Mouse (Mus musculus) neural tube, embryonic 11.5 days (tissue): ENCODE measurements around the gene Tmem221. TPM values are rescaled to one million over a fixed set of nuclear protein-coding genes. Genes with fewer than 3 reads are reported as not detected.

ENCODE experiments used
- ATAC-seq: fragments of 200-750 bp; cut with Nextera tagmentation; 2 replicates; pipeline ENCODE4 v1.8.0; 2017; ENCODE audit warnings: moderate number of reproducible peaks, mild to moderate bottlenecking, moderate TSS enrichment, moderate library complexity; ENCODE audit not compliant: insufficient read depth, low FRiP score, low TSS enrichment
- DNase-seq: peaks from one replicate; pipeline ENCODE4 v3.0.0-alpha.2; 2015; ENCODE audit warnings: low spot score
- H3K27ac ChIP-seq: fragments of 300-500 bp; sonication (generic); 2 replicates; pipeline ENCODE4 v1.5.1; 2014; ENCODE audit warnings: low read depth, mild to moderate bottlenecking, low read length
- H3K27me3 ChIP-seq: fragments of 300-500 bp; sonication (generic); 2 replicates; pipeline ENCODE4 v1.6.1; 2014; ENCODE audit warnings: mild to moderate bottlenecking, low read length, mixed read lengths; ENCODE audit not compliant: control insufficient read depth, insufficient read depth
- H3K36me3 ChIP-seq: fragments of 300-500 bp; sonication (generic); 2 replicates; pipeline ENCODE4 v1.6.1; 2014; ENCODE audit warnings: mild to moderate bottlenecking, low read length, moderate library complexity, mixed read lengths; ENCODE audit not compliant: control insufficient read depth, insufficient read depth
- H3K4me1 ChIP-seq: fragments of 300-500 bp; sonication (generic); 2 replicates; pipeline ENCODE4 v1.6.1; 2014; ENCODE audit warnings: low read length, mixed read lengths; ENCODE audit not compliant: control insufficient read depth, insufficient read depth
- H3K4me2 ChIP-seq: fragments of 300-500 bp; sonication (generic); 2 replicates; pipeline ENCODE4 v1.6.1; 2014; ENCODE audit warnings: low read depth, mild to moderate bottlenecking, moderate library complexity
- H3K4me3 ChIP-seq: fragments of 300-500 bp; sonication (generic); 2 replicates; pipeline ENCODE4 v1.5.1; 2014; ENCODE audit warnings: low read depth, low read length
- H3K9ac ChIP-seq: fragments of 300-500 bp; sonication (generic); 2 replicates; pipeline ENCODE4 v1.6.1; 2014; ENCODE audit warnings: mild to moderate bottlenecking, low read length
- H3K9me3 ChIP-seq: fragments of 300-500 bp; sonication (generic); 2 replicates; pipeline ENCODE4 v1.6.1; 2016; ENCODE audit warnings: low read length; ENCODE audit not compliant: control insufficient read depth
- WGBS: fragments of 180-500 bp; shearing (Covaris S2); extraction: QIAGEN DNeasy Blood & Tissue Kit; methylation state at CpG from one replicate; pipeline ENCODE4 v1.1.7; 2014; 5-methylcytosine and 5-hydroxymethylcytosine counted together
- polyA plus RNA-seq: library from polyadenylated mRNA; unstranded; fragments of >200 nt; fragmentation: Nextera tagmentation; extraction: Ambion mirVana; gene quantifications from 2 replicates; pipeline ENCODE4 v1.2.1, GENCODE M21; 2014

Tmem221 gene
- polyA plus RNA-seq, 1 experiment from 2014 or later = not detected

DNA sequence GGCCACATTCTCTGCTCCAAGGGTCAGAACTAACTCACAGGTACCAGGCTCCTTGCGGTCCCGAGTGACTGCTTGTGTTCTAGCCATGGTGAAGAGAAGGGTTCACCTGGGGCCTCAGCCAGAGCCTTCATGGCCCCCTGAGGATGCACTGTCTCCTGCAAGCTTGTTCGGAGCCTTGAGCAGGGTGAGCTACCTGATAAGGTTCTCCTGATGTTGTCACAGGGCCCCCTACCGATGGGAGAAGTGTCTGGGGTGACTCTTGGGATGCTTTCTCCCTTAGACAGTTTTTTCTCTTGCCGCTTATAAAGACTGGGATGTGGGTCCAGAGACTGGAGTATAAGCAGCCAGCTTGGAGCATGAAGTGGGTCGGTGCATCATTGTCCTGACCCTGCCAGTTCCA is 37.7 kb upstream of the Tmem221 start:
- H3K9ac ChIP-seq = no peak overlapping the region
- H3K9me3 ChIP-seq = no peaks in the 10 kb centered on the region
- no peaks in the 10 kb centered on the region for H3K36me3 ChIP-seq
- DNase-seq (no peak), ATAC-seq (no peak)
- H3K4me2 ChIP-seq = no peak overlapping the region
- H3K4me1 ChIP-seq = peaks cover 7% of the 10 kb centered on the region
- H3K27me3 ChIP-seq = peaks cover 2% of the 10 kb centered on the region
- 61% methylated on average over 6 of the region's 6 CpGs for WGBS
- H3K4me3 ChIP-seq = no peak overlapping the region
- no peak overlapping the region for H3K27ac ChIP-seq

DNA sequence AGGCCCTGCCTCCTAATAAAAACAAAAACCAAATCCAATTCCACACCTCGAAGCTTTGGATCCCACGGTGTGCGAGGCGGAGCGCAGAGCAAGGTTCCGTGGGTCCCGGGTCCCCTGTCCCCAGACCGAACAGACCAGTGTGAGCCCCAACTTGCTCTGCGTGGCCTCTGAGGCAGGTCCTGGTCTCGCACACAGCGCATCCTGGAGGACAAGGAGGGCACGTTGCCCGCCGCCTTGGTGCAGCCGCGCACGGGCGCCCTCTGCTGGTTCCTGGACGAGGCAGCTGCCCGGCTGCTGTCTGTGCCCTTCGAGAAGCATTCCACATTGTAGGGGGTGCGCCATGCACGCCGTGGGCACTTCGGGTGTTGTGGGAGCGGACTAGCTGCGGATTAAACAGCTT is 37.2 kb upstream of the Tmem221 start:
- Histone ChIP-seq H3K27ac (no peak overlapping the region), H3K4me3 (no peak overlapping the region), H3K36me3 (no peaks in the 10 kb centered on the region), H3K4me1 (peaks cover 9% of the 10 kb centered on the region), H3K4me2 (no peak overlapping the region), H3K27me3 (no peaks in the 10 kb centered on the region), H3K9ac (no peak overlapping the region), H3K9me3 (no peaks in the 10 kb centered on the region)
- DNase-seq (peak; percentile 88), ATAC-seq (peak; percentile 18; the same call in 1 of the 2 replicates)
- WGBS = 10% methylated on average over 27 of the region's 27 CpGs

GRCm38 (mm10) chr8:71594324-71594722 is 35.7 kb upstream of the Tmem221 start:
- WGBS = 92% methylated on average over 4 of the region's 4 CpGs
- no peak for DNase-seq

DNA sequence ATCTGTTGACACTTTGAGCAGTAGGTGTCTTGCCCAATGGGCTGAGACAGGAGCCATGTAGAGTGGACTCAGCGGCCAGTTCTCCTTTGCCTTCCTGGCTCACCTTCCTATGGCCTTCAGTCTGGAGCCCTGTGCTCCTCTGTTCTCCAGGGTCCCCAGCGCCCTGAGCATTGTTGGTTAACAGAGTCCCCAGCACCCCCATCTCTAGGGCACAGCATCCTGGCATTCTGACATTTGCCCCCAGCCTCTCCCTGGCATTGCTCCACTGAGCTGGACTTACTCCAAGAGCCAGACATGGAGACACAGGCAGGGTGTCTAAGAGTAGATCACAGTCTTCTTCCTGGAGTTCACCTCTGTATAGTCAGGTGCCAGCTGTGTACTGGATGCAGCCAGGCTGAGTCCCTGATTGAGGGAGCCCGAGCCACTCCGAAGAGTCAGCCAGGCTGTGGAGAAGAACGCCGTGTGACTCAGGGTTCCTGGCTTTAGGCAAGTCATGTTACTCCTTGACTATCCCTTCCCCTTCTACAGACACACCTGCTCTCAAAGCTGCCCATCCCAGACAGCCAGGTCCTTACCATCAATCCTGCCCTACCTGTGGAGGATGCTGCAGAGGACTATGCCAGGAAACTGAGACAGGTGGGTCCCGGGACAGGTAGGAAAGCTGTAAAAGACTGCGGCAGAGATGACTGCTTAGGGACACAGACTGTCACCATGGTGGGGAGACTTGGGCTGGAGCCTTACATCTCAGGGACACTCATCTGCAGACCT is 35.1 kb upstream of the Tmem221 start:
- H3K4me2 ChIP-seq = 0 out of 2 replicates have a peak overlapping the region, but pooled peaks have one; percentile 2
- no peaks in the 10 kb centered on the region for H3K9me3 ChIP-seq
- H3K9ac ChIP-seq = no peak overlapping the region
- peaks cover 9% of the 10 kb centered on the region for H3K4me1 ChIP-seq
- ATAC-seq (no peak), DNase-seq (no peak)
- no peak overlapping the region; the same call in 1 of the 2 replicates for H3K4me3 ChIP-seq
- no peaks in the 10 kb centered on the region for H3K27me3 ChIP-seq
- no peak overlapping the region for H3K27ac ChIP-seq
- H3K36me3 ChIP-seq = no peaks in the 10 kb centered on the region
- 91% methylated on average over 8 of the region's 8 CpGs for WGBS

More at GRCm38 (mm10) chr8:71594324-71594722, 35.7 kb upstream of the Tmem221 start:
- ATAC-seq = no peak
- Histone ChIP-seq H3K36me3 (no peaks in the 10 kb centered on the region), H3K4me2 (no peak overlapping the region), H3K4me1 (peaks cover 9% of the 10 kb centered on the region), H3K4me3 (no peak overlapping the region), H3K27ac (no peak overlapping the region), H3K9ac (no peak overlapping the region), H3K27me3 (no peaks in the 10 kb centered on the region), H3K9me3 (no peaks in the 10 kb centered on the region)

DNA sequence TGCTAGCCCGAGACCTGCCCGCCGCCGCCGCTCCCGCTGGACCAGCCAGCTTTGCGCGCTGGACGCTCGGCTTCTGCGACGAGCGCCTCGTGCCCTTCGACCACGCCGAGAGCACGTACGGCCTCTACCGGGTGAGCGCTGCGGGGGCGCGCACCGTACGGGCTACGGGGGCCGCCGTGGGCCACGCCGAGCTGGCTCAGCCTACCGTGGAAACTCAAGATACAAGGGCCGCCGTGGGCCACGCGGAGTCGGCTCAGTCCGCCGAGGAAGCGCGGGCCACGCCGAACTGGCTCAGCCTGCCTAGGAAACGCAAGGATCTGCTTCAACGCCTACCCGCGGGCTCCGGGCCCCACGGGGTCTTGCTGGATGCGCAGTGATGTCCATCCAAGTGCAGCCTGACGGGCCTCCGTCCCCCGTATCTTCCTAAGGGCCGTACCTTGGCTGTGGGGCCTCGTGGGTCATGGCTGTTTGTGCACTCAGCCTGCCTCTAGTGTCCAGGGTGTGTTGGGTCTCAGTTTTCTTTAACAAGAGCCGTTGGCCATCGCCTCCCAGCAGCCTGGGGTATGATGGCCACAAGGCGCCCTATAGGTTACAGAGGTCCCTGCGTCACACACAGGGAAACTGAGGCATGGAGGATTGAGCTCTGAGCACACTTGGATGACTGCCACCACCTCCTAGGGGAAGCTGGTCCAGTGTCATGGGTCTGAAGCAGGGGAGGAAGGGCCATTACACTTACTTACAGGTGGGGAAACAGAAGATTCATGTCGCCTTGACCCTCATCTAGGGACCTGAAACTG is 33.9 kb upstream of the Tmem221 start:
- Histone ChIP-seq H3K9ac (peak overlapping the region; percentile 93), H3K27me3 (no peaks in the 10 kb centered on the region), H3K36me3 (no peaks in the 10 kb centered on the region), H3K4me1 (peaks cover 9% of the 10 kb centered on the region), H3K4me2 (peak overlapping the region; percentile 87), H3K9me3 (no peaks in the 10 kb centered on the region), H3K27ac (peak overlapping the region; percentile 96), H3K4me3 (peak overlapping the region; percentile 72)
- ATAC-seq = peak; percentile 60
- no peak for DNase-seq
- 5% methylated on average over 50 of the region's 60 CpGs for WGBS

GRCm38 (mm10) chr8:71591471-71592373 is 33.1 kb upstream of the Tmem221 start, which contains the start of gene Pgls:
Pgls (plus strand) TSS chr8:71592176.
- DNase-seq (peak; percentile 97), ATAC-seq (peak; percentile 83)
- Histone ChIP-seq H3K4me2 (peak within 1 kb of the TSS; percentile 87), H3K9ac (peak within 1 kb of the TSS; percentile 93), H3K4me1 (peaks cover 9% of the 10 kb centered on the region), H3K9me3 (no peaks in the 10 kb centered on the region), H3K36me3 (no peaks in the 10 kb centered on the region), H3K27me3 (no peaks in the 10 kb centered on the region), H3K27ac (peak within 1 kb of the TSS; percentile 96), H3K4me3 (peak within 1 kb of the TSS; percentile 72)
- under 1% methylated on average over 68 of the region's 71 CpGs for WGBS

GRCm38 (mm10) chr8:71591017-71591416 is 32.3 kb upstream of the Tmem221 start:
- peak overlapping the region; percentile 87 for H3K4me2 ChIP-seq
- peak overlapping the region; percentile 96; the same call in 1 of the 2 replicates for H3K27ac ChIP-seq
- H3K36me3 ChIP-seq = no peaks in the 10 kb centered on the region
- peak overlapping the region; percentile 72 for H3K4me3 ChIP-seq
- H3K9ac ChIP-seq = peak overlapping the region; percentile 93
- peaks cover 9% of the 10 kb centered on the region for H3K4me1 ChIP-seq
- H3K27me3 ChIP-seq = no peaks in the 10 kb centered on the region
- no peaks in the 10 kb centered on the region for H3K9me3 ChIP-seq
- DNase-seq (no peak), ATAC-seq (no peak)
- WGBS = 30% methylated on average over 5 of the region's 5 CpGs

DNA sequence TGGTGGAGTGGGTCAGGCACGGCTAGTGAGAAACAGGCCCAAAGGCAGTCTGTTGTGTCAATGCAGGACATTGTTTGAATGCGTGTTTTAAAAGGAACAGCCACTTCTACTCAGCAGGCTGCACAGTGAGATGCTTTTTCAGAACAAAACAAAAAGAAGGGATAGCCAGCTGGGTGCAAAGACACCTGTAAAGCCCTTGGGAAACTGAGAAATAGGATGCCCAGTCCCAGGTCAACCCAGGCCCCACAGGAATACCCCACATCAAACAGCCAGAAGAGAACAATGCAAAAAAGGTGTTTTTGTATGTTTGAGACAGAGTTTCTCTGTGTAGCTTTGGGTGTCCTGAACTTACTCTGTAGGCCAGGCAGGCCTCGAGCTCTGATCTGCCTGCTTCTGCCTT is 30.1 kb upstream of the Tmem221 start:
- H3K27me3 ChIP-seq = no peaks in the 10 kb centered on the region
- peaks cover 9% of the 10 kb centered on the region for H3K4me1 ChIP-seq
- H3K27ac ChIP-seq = no peak overlapping the region
- 76% methylated on average over 3 of the region's 3 CpGs for WGBS
- no peak overlapping the region for H3K9ac ChIP-seq
- ATAC-seq (no peak), DNase-seq (no peak)
- H3K4me3 ChIP-seq = no peak overlapping the region
- no peaks in the 10 kb centered on the region for H3K9me3 ChIP-seq
- no peak overlapping the region for H3K4me2 ChIP-seq
- H3K36me3 ChIP-seq = no peaks in the 10 kb centered on the region
